Mouse (Mus musculus) ES-E14 (cell line): ENCODE data around the gene Mamdc4. TPM values are rescaled to one million over a fixed set of nuclear protein-coding genes. Genes with fewer than 3 reads are reported as not detected.
A peak's percentile ranks its signal among the peaks of the same experiment; 100 is the strongest.

Source experiments
- DNase-seq: peaks from one replicate; pipeline ENCODE4 v3.0.0-alpha.2; 2013; ENCODE audit warnings: low read depth, low spot score
- H3K27ac ChIP-seq: 2 replicates; pipeline ENCODE4 v1.5.1; 2012; ENCODE audit warnings: low read depth, mild to moderate bottlenecking, low read length, moderate library complexity, mixed read lengths; ENCODE audit not compliant: poor library complexity, insufficient read depth, severe bottlenecking
- H3K36me3 ChIP-seq: 2 replicates; pipeline ENCODE4 v1.6.1; 2012; ENCODE audit warnings: mild to moderate bottlenecking, low read length, moderate library complexity, mixed read lengths; ENCODE audit not compliant: control insufficient read depth, poor library complexity, insufficient read depth, severe bottlenecking
- H3K4me1 ChIP-seq, 2 experiments: fragments of 150-350 bp in 1 of 2; sonication (generic) in 1 of 2; 2 replicates each; pipeline ENCODE4 v1.6.1; 2012; ENCODE audit warnings: low read length in 2 of 2, mild to moderate bottlenecking in 1 of 2, mixed read lengths in 1 of 2; ENCODE audit not compliant: control insufficient read depth in 2 of 2, insufficient read depth in 2 of 2, poor library complexity in 1 of 2
- H3K4me3 ChIP-seq, 2 experiments: fragments of 150-350 bp in 1 of 2; sonication (generic) in 1 of 2; 2 replicates each; pipeline ENCODE4 v1.5.1; 2012; ENCODE audit warnings: low read length in 2 of 2, low read depth in 1 of 2, mild to moderate bottlenecking in 1 of 2, mixed read lengths in 1 of 2; ENCODE audit not compliant: insufficient read depth in 1 of 2, poor library complexity in 1 of 2, severe bottlenecking in 1 of 2
- H3K9ac ChIP-seq: 2 replicates; pipeline ENCODE4 v1.6.1; 2012; ENCODE audit warnings: low read depth, mild to moderate bottlenecking, low read length, mixed read lengths; ENCODE audit not compliant: poor library complexity, insufficient read depth, severe bottlenecking
- H3K9me3 ChIP-seq: fragments of 150-350 bp; sonication (generic); 2 replicates; pipeline ENCODE4 v1.6.1; 2012; ENCODE audit warnings: low read depth, mild to moderate bottlenecking, low read length; ENCODE audit not compliant: control insufficient read depth, insufficient read depth
- CHD2 ChIP-seq: IDR thresholded peaks from 2 replicates; pipeline ENCODE4 v1.6.1; 2014; ENCODE audit warnings: mild to moderate bottlenecking, low read depth, low read length, inconsistent platforms
- HCFC1 ChIP-seq: IDR thresholded peaks from 2 replicates; pipeline ENCODE4 v1.6.1; 2012; ENCODE audit warnings: low read length, inconsistent platforms, borderline replicate concordance; ENCODE audit not compliant: insufficient read depth
- MAFK ChIP-seq: IDR thresholded peaks from 2 replicates; pipeline ENCODE4 v1.6.1; 2014; ENCODE audit warnings: mild to moderate bottlenecking, low read depth, low read length, inconsistent platforms; ENCODE audit not compliant: insufficient read depth
- ZC3H11A ChIP-seq: IDR thresholded peaks from 2 replicates; pipeline ENCODE4 v1.6.1; 2012; ENCODE audit warnings: low read depth, mild to moderate bottlenecking, inconsistent platforms, low read length, borderline replicate concordance
- ZNF384 ChIP-seq: IDR thresholded peaks from 2 replicates; pipeline ENCODE4 v1.6.1; 2012; ENCODE audit warnings: low read depth, low read length, inconsistent platforms
- in situ Hi-C, 2 experiments: fragments of 600-800 bp; cut with MboI; formaldehyde crosslinking; loops; one replicate each; pipeline ENCODE4 v1.15.1; 2025; ENCODE audit warnings: low sequenced_read_pairs in 2 of 2, inconsistent platforms in 1 of 2; ENCODE audit not compliant: unreplicated experiment in 2 of 2
- total RNA-seq: library from RNA; depleted of rRNA; stranded (reverse); fragments of 300-350 nt; gene quantifications from 2 replicates; pipeline ENCODE4 v1.2.3, GENCODE M21; 2012

Gene Mamdc4
- total RNA-seq, 1 experiment: 4.1 TPM

GRCm38 (mm10) chr2:25617578-25617977 lies 42.9 kb upstream of the Mamdc4 start, which contains the start of gene Ccdc183:
Gene Ccdc183, minus strand, starts transcription at chr2:25617678.
- no peak for DNase-seq
- Histone ChIP-seq H3K4me3 (peak within 1 kb of the TSS; percentile 42 to 54; a peak in 3 of 4 replicates), H3K9me3 (no peaks in the 10 kb centered on the region), H3K9ac (no peak within 1 kb of the TSS), H3K36me3 (no peaks in the 10 kb centered on the region; the same call in 1 of the 2 replicates), H3K4me1 (no peaks in the 10 kb centered on the region; a peak in 1 of 4 replicates), H3K27ac (no peak within 1 kb of the TSS)
- in situ Hi-C loops: no loop called here
- no peak for TF ChIP-seq CHD2

- Histone ChIP-seq H3K4me3 (peak overlapping the region; percentile 42 to 54), H3K9ac (0 out of 2 replicates have a peak overlapping the region, but pooled peaks have one; percentile 15)
- TF ChIP-seq HCFC1 (no peak), CHD2 (no peak), ZC3H11A (no peak), MAFK (no peak), ZNF384 (no peak)
Measured at GRCm38 (mm10) chr2:25616398-25616797, 41.8 kb upstream of the Mamdc4 start.

GRCm38 (mm10) chr2:25608671-25609070 lies 34.0 kb upstream of the Mamdc4 start:
- no peak for DNase-seq

More at GRCm38 (mm10) chr2:25616398-25616797, 41.8 kb upstream of the Mamdc4 start:
- Histone ChIP-seq H3K4me1 (no peaks in the 10 kb centered on the region; a peak in 1 of 4 replicates), H3K36me3 (no peaks in the 10 kb centered on the region; the same call in 1 of the 2 replicates), H3K9me3 (no peaks in the 10 kb centered on the region), H3K27ac (no peak overlapping the region)
- peak; percentile 9 for DNase-seq
- in situ Hi-C loops: no loop called here

GRCm38 (mm10) chr2:25607761-25608622 lies 33.3 kb upstream of the Mamdc4 start, which contains the start of gene Rabl6:
Gene Rabl6, minus strand, starts transcription at chr2:25608521.
- Histone ChIP-seq H3K4me1 (no peaks in the 10 kb centered on the region), H3K4me3 (peak within 1 kb of the TSS; percentile 80), H3K27ac (no peak within 1 kb of the TSS), H3K36me3 (no peaks in the 10 kb centered on the region; the same call in 1 of the 2 replicates), H3K9ac (peak within 1 kb of the TSS; percentile 88), H3K9me3 (no peaks in the 10 kb centered on the region)
- peak; percentile 71 for DNase-seq
- TF ChIP-seq CHD2 (no peak), HCFC1 (peak; percentile 75)
- in situ Hi-C loops: no loop called here

More at GRCm38 (mm10) chr2:25608671-25609070, 34.0 kb upstream of the Mamdc4 start:
- Histone ChIP-seq H3K27ac (no peak overlapping the region), H3K9me3 (no peaks in the 10 kb centered on the region), H3K36me3 (no peaks in the 10 kb centered on the region), H3K4me3 (peak overlapping the region in 1 of 2 experiments; percentile 80; a peak in 2 of 4 replicates), H3K4me1 (no peaks in the 10 kb centered on the region), H3K9ac (no peak overlapping the region)
- in situ Hi-C loops: no loop called here
- no peak for TF ChIP-seq HCFC1
- no peak for TF ChIP-seq MAFK
- TF ChIP-seq ZC3H11A: no peak
